Mouse (Mus musculus) ES-E14 (cell line): ENCODE measurements around the gene Tex261.

Experiments used
- CHD2 ChIP-seq: IDR thresholded peaks from 2 replicates; pipeline ENCODE4 v1.6.1; 2014; ENCODE audit warnings: mild to moderate bottlenecking, low read depth, low read length, inconsistent platforms
- MAFK ChIP-seq: IDR thresholded peaks from 2 replicates; pipeline ENCODE4 v1.6.1; 2014; ENCODE audit warnings: mild to moderate bottlenecking, low read depth, low read length, inconsistent platforms; ENCODE audit not compliant: insufficient read depth
- ZNF384 ChIP-seq: IDR thresholded peaks from 2 replicates; pipeline ENCODE4 v1.6.1; 2012; ENCODE audit warnings: low read depth, low read length, inconsistent platforms

DNA sequence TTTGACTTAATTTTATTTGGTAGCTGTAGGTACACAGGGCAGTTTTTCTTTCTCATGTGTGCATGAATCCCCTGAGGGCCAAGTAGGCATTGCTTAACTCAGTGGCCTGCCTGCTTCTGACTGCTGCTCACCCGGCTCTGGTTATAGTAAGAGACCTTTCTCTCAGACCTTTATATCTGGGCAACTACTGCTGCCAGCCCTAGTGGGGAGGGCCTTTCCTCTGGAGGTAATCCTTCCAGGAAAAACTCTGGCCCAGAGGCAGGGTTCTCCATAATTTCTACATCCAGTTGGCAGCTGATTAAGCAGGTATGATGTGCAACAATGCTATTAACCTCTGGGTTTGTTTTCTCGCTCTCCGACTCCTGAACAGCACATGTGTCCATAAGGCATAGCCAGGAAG, 27.2 kb upstream of the Tex261 start:
- no peak for TF ChIP-seq ZNF384
- TF ChIP-seq MAFK, result no peak
- no peak for TF ChIP-seq CHD2
